Mouse (Mus musculus) olfactory bulb, adult 2 months (tissue): ENCODE measurements around the gene Apba1.

ENCODE experiments used
- CTCF ChIP-seq: fragments of 200-500 bp; IDR thresholded peaks from 2 replicates; pipeline ENCODE4 v1.5.1; 2012; ENCODE audit warnings: low read depth, mild to moderate bottlenecking, low read length, moderate library complexity; ENCODE audit not compliant: insufficient read depth
- POLR2A ChIP-seq: fragments of 200-500 bp; IDR thresholded peaks from 2 replicates; pipeline ENCODE4 v1.6.1; 2012; ENCODE audit warnings: mild to moderate bottlenecking, low read depth, low read length, moderate library complexity; ENCODE audit not compliant: insufficient read depth

DNA sequence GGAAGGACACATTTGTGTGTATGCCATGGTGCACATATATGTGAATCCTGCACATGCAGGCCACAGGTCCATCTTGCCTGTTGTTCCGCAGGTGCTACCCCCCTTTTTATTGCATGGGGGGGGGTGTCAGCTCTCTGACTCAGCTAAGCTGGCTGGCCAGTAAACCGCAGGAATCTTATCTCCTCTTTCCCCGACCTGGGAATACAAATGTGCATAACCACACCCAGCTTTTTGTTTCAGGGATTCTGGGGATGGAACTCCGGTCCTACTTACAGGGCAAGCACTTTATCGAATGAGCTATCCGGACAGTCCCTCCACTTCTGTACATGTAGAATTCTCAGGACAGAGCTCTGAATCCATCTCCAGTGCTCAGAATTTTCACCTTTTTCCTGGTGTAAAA lies 58.5 kb downstream of the Apba1 start:
- no peak for TF ChIP-seq CTCF
- TF ChIP-seq POLR2A = no peak
